Mouse (Mus musculus): ENCODE data around the gene Irx6.

- TF ChIP-seq CTCF (IDR thresholded peaks at IDR 0.05; ENCODE audit: borderline replicate concordance, extremely low read depth, insufficient read depth, insufficient read length) (no peak), POLR2A (IDR thresholded peaks at IDR 0.05; ENCODE audit: borderline replicate concordance, extremely low read depth, insufficient read depth, insufficient read length, poor library complexity, severe bottlenecking) (no peak)
These were observed 3.4 kb upstream of the Irx6 start for GRCm38 (mm10) chr8:92670656-92671195.

Data from brain, embryonic 14.5 days (tissue).